Mouse (Mus musculus) naive thymus-derived CD4-positive, alpha-beta T cell, adult 5 months (primary cell): Measurements from ENCODE around the gene Smpx. TPM values are rescaled to one million over a fixed set of nuclear protein-coding genes. Genes with fewer than 3 reads are reported as not detected.

Experiments
- polyA plus RNA-seq: library from polyadenylated mRNA; unstranded; fragments of 100-300 nt; shearing (Covaris generic); gene quantifications from one replicate; pipeline ENCODE4 v1.2.1, GENCODE M21; 2017

Smpx gene
- not detected for polyA plus RNA-seq

GRCm38 (mm10) chrX:157698862-157699261, at the start of gene Smpx:
Gene Smpx (plus strand): TSS chrX:157698910.

Other genes with a start within 250 kb of the Smpx start
- gene Sms, start 206.6 kb upstream of the Smpx start, polyA plus RNA-seq: 60.2 TPM
- 2.7 TPM for gene Yy2, start 129.9 kb upstream of the Smpx start, polyA plus RNA-seq
- gene Mbtps2, start 100.2 kb upstream of the Smpx start, polyA plus RNA-seq: 14.1 TPM
- not detected for gene Klhl34, start 119.5 kb downstream of the Smpx start, polyA plus RNA-seq